Mouse (Mus musculus) brain, embryonic 14.5 days (tissue): ENCODE data around the gene Cldn4.

Experiments
- CTCF ChIP-seq: fragments of 200-500 bp; IDR thresholded peaks from 2 replicates; pipeline ENCODE4 v1.5.1; 2012; ENCODE audit warnings: inconsistent platforms, mild to moderate bottlenecking, moderate library complexity, borderline replicate concordance; ENCODE audit not compliant: insufficient read depth, insufficient read length; ENCODE audit errors: extremely low read depth
- POLR2A ChIP-seq: fragments of 200-500 bp; IDR thresholded peaks from 2 replicates; pipeline ENCODE4 v1.6.1; 2012; ENCODE audit warnings: mild to moderate bottlenecking, inconsistent platforms, borderline replicate concordance; ENCODE audit not compliant: poor library complexity, insufficient read depth, insufficient read length, severe bottlenecking; ENCODE audit errors: extremely low read depth

- TF ChIP-seq POLR2A (no peak), CTCF (no peak)
These were observed 45.8 kb upstream of the Cldn4 start for GRCm38 (mm10) chr5:134992566-134992965.
